Mouse (Mus musculus) activated CD4-positive, CD25-positive, alpha-beta regulatory T cell, adult 4 months (primary cell): ENCODE measurements around the gene Dennd2a. TPM values are rescaled to one million over a fixed set of nuclear protein-coding genes. Genes with fewer than 3 reads are reported as not detected.

Experiments
- ATAC-seq: one replicate; pipeline ENCODE4 v1.8.0; 2017
- polyA plus RNA-seq, 2 experiments: library from polyadenylated mRNA; unstranded; fragments of 100-300 nt; shearing (Covaris generic); gene quantifications; one replicate each; pipeline ENCODE4 v1.2.1; 2017

Dennd2a gene
- polyA plus RNA-seq, 2 experiments from 2014 or later = 1.3 TPM; not detected in 1

- ATAC-seq = no peak
Measured at GRCm38 (mm10) chr6:39515040-39515738, 42.5 kb downstream of the Dennd2a start.

- ATAC-seq = no peak
Measured at GRCm38 (mm10) chr6:39503476-39503875, 54.2 kb downstream of the Dennd2a start.

GRCm38 (mm10) chr6:39497165-39497564 is 60.5 kb downstream of the Dennd2a start:
- ATAC-seq = no peak

GRCm38 (mm10) chr6:39493129-39493714 is 64.4 kb downstream of the Dennd2a start:
- no peak for ATAC-seq

- no peak for ATAC-seq
Measured at GRCm38 (mm10) chr6:39492161-39492560, 65.5 kb downstream of the Dennd2a start.

- ATAC-seq = no peak
Measured at GRCm38 (mm10) chr6:39491203-39491602, 66.5 kb downstream of the Dennd2a start.

- no peak for ATAC-seq
Measured at GRCm38 (mm10) chr6:39488292-39488691, 69.4 kb downstream of the Dennd2a start.

- ATAC-seq = no peak
Measured at GRCm38 (mm10) chr6:39483656-39484055, 74.0 kb downstream of the Dennd2a start.

GRCm38 (mm10) chr6:39478509-39479150 is 79.0 kb downstream of the Dennd2a start:
- ATAC-seq = no peak

- ATAC-seq = no peak
Measured at GRCm38 (mm10) chr6:39476617-39477016, 81.0 kb downstream of the Dennd2a start.

GRCm38 (mm10) chr6:39474424-39474823 is 83.2 kb downstream of the Dennd2a start:
- no peak for ATAC-seq

- no peak for ATAC-seq
Measured at GRCm38 (mm10) chr6:39472837-39473236, 84.8 kb downstream of the Dennd2a start.

GRCm38 (mm10) chr6:39472271-39472670 is 85.4 kb downstream of the Dennd2a start:
- ATAC-seq = no peak

- ATAC-seq = no peak
Measured at GRCm38 (mm10) chr6:39470076-39470475, 87.6 kb downstream of the Dennd2a start.

- ATAC-seq = no peak
Measured at GRCm38 (mm10) chr6:39469427-39469826, 88.2 kb downstream of the Dennd2a start.

- peak; percentile 91 for ATAC-seq
Measured at GRCm38 (mm10) chr6:39462621-39463538, 94.8 kb downstream of the Dennd2a start.

GRCm38 (mm10) chr6:39460040-39460439 is 97.6 kb downstream of the Dennd2a start:
- no peak for ATAC-seq

- ATAC-seq = no peak
Measured at GRCm38 (mm10) chr6:39455339-39456160, 102.1 kb downstream of the Dennd2a start.

GRCm38 (mm10) chr6:39454616-39455015 is 103.1 kb downstream of the Dennd2a start:
- no peak for ATAC-seq

GRCm38 (mm10) chr6:39453564-39453963 is 104.1 kb downstream of the Dennd2a start:
- ATAC-seq = no peak

GRCm38 (mm10) chr6:39451033-39451432 is 106.6 kb downstream of the Dennd2a start:
- ATAC-seq = peak; percentile 52

GRCm38 (mm10) chr6:39450580-39450979 is 107.1 kb downstream of the Dennd2a start:
- ATAC-seq = no peak
